Mouse (Mus musculus) erythroblast, embryonic 14.5 days (primary cell): ENCODE data around the gene Nsmf. TPM values are rescaled to one million over a fixed set of nuclear protein-coding genes. Genes with fewer than 3 reads are reported as not detected.

ENCODE experiments used
- H3K27me3 ChIP-seq: 2 replicates; pipeline ENCODE4 v1.6.1; 2012; ENCODE audit warnings: inconsistent platforms; ENCODE audit not compliant: control insufficient read depth
- H3K36me3 ChIP-seq: 2 replicates; pipeline ENCODE4 v1.6.1; 2012; ENCODE audit warnings: mild to moderate bottlenecking, inconsistent platforms; ENCODE audit not compliant: control insufficient read depth
- H3K4me1 ChIP-seq: 2 replicates; pipeline ENCODE4 v1.6.1; 2012; ENCODE audit warnings: inconsistent platforms; ENCODE audit not compliant: control insufficient read depth
- H3K4me3 ChIP-seq: replicated peaks from 2 replicates; pipeline ENCODE3; 2012; ENCODE audit warnings: moderate library complexity, mild to moderate bottlenecking, inconsistent platforms
- H3K9me3 ChIP-seq: 2 replicates; pipeline ENCODE4 v1.6.1; 2012; ENCODE audit warnings: low read length, inconsistent platforms, mixed read lengths; ENCODE audit not compliant: control insufficient read depth
- GATA1 ChIP-seq: IDR thresholded peaks from 2 replicates; pipeline ENCODE4 v1.6.1; 2012; ENCODE audit warnings: low read length, inconsistent platforms, mixed read lengths
- TAL1 ChIP-seq: IDR thresholded peaks from 3 replicates; pipeline ENCODE4 v1.6.1; 2012; ENCODE audit warnings: low read length, inconsistent platforms, mixed read lengths
- polyA plus RNA-seq: library from polyadenylated mRNA; stranded (reverse); fragments of >175 nt; gene quantifications from 2 replicates; pipeline ENCODE4 v1.2.3, GENCODE M21; 2012

Gene Nsmf
- polyA plus RNA-seq, 1 experiment: 0.67 TPM

DNA sequence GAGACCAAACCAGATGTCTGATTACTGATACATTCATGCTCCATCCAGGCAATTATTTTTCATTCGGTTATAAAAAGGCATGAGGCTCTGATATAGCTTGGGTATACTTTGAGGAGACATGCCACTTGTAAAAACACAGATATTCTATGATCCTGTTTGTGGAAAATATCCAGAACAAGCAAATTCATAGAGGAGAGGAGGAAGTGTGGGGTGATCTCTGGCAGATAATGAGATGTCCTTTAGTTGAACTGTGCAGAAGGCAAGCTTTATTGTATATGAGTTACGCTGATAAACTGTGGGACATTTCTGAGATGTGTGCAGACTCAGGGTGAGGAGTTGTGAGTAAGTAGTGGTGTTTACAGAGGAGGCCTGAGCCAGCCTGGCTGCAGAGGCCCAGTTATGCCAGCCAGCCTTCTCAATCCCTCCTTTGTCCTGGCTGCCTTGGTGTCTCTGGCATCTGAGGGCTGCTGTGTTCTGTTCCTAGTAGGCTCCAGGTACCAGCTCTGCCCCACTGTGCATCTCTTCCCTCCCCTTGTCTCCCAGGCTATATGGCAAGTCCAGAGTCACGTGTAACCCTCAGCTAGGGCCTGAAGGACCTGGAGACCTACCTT lies 44.0 kb downstream of the Nsmf start:
- no peaks in the 10 kb centered on the region for H3K36me3 ChIP-seq
- no peak overlapping the region for H3K4me3 ChIP-seq
- no peaks in the 10 kb centered on the region for H3K9me3 ChIP-seq
- H3K4me1 ChIP-seq: peaks cover 24% of the 10 kb centered on the region
- no peak for TF ChIP-seq GATA1
- peaks cover 12% of the 10 kb centered on the region for H3K27me3 ChIP-seq

GRCm38 (mm10) chr2:25098956-25099355 lies 44.8 kb downstream of the Nsmf start:
- Histone ChIP-seq H3K4me3 (no peak overlapping the region), H3K36me3 (no peaks in the 10 kb centered on the region), H3K27me3 (peaks cover 8% of the 10 kb centered on the region; the same call in 1 of the 2 replicates), H3K9me3 (no peaks in the 10 kb centered on the region), H3K4me1 (peaks cover 24% of the 10 kb centered on the region)
- no peak for TF ChIP-seq GATA1

- TF ChIP-seq TAL1 (no peak), GATA1 (no peak)
- Histone ChIP-seq H3K4me3 (no peak overlapping the region), H3K36me3 (no peaks in the 10 kb centered on the region)
Observed at GRCm38 (mm10) chr2:25099703-25100102, 45.5 kb downstream of the Nsmf start.

DNA sequence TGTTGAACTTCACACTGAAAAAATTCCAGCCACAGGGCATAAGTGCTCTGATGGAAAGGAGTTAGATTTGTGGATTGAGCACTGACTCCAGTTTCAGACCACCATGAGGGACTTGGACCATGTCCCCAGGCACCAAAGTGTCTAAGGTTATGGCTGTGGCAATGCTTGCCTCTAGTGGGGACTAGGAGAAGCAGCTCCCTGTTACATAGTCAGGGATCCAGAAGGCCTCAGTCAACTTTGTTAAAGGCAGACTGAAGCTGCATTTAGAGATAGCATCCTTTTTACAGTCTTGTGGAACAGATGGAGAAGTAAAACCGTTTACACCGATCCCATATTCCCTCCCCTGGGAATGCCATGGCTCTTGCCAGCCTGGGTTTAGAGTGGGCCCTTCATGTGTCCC lies 50.0 kb downstream of the Nsmf start:
- Histone ChIP-seq H3K9me3 (no peaks in the 10 kb centered on the region), H3K4me3 (no peak overlapping the region), H3K4me1 (peaks cover 22% of the 10 kb centered on the region), H3K27me3 (no peaks in the 10 kb centered on the region), H3K36me3 (no peaks in the 10 kb centered on the region)
- no peak for TF ChIP-seq GATA1

More at GRCm38 (mm10) chr2:25099703-25100102, 45.5 kb downstream of the Nsmf start:
- Histone ChIP-seq H3K9me3 (no peaks in the 10 kb centered on the region), H3K27me3 (peaks cover 2% of the 10 kb centered on the region; the same call in 1 of the 2 replicates), H3K4me1 (peaks cover 21% of the 10 kb centered on the region)

DNA sequence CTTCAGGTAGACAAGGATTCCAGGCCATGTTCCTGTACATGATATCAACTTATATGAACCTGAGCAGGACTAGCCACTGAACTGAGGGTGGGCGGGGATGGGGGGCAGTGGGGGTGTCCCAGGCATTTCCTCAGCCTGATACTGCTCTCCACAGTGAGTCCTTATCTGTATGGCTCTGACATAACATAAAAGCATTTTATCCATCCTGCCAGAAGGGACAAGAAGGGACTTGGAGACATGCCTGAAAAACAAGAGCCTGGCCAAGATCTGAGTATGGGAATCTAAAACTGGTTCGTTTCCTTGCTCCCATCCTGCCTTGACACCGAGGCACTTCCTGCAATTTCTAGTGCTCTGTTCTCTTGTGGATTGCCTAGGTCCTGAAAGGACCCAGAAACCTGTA lies 51.9 kb downstream of the Nsmf start:
- no peaks in the 10 kb centered on the region for H3K9me3 ChIP-seq
- peaks cover 39% of the 10 kb centered on the region for H3K4me1 ChIP-seq
- H3K27me3 ChIP-seq: no peaks in the 10 kb centered on the region
- H3K4me3 ChIP-seq: no peak overlapping the region
- TF ChIP-seq TAL1 (no peak), GATA1 (no peak)
- H3K36me3 ChIP-seq: no peaks in the 10 kb centered on the region

DNA sequence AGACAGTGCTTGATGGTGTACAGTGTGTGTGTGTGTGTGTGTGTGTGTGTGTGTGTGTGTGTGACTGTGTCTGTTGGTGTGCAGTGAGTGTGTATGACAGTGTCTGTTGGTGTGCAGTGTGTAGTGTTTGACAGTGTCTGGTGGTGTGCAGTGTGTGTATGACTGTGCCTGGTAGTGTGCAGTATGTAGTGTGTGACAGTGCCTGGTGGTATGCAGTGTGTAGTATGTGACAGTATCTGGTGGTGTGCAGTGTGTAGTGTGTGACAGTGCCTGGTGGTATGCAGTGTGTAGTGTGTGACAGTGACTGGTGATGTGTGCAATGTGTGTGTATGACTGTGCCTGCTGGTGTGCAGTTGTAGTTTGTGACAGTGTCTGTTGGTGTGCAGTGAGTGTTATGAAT lies 55.3 kb downstream of the Nsmf start:
- Histone ChIP-seq H3K4me1 (peaks cover 59% of the 10 kb centered on the region), H3K4me3 (no peak overlapping the region), H3K9me3 (no peaks in the 10 kb centered on the region), H3K36me3 (no peaks in the 10 kb centered on the region), H3K27me3 (no peaks in the 10 kb centered on the region)
- TF ChIP-seq GATA1: no peak
- TF ChIP-seq TAL1: no peak

DNA sequence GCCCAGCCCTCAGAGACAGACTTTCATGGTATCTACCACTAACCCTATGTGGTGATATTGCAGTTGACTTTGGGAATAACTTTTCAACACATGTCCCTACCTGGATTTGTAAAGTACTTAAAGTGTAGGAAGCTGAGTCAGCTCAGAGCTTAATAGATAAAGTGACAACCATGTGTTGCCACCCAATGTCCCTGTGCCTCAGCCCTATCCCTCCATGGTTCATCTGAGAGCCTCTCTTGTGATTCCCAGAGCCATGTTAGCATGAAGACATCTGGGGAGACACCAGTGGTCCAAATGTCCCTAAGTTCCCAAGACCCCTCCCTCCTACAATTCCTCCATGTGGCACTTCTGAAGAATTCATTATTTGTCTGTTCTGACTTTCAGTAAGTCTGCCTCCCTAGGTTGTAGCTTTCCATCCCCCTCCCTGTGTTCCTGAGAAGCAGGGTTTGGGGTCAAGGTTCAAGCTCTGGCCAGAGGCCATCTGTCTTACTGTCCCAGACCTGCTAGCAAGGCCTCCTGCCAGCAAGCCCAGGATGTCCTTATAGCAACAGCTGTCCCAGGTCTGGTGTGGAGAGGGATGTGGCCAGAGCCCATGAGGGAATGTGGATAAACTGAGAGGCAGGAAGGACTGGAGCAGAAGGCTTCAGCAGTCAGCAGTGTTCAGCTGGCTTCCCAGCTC lies 56.5 kb downstream of the Nsmf start:
- TF ChIP-seq TAL1 (no peak), GATA1 (no peak)
- H3K27me3 ChIP-seq: no peaks in the 10 kb centered on the region
- H3K9me3 ChIP-seq: no peaks in the 10 kb centered on the region
- H3K4me1 ChIP-seq: peaks cover 63% of the 10 kb centered on the region
- no peak overlapping the region for H3K4me3 ChIP-seq
- no peaks in the 10 kb centered on the region for H3K36me3 ChIP-seq

- no peaks in the 10 kb centered on the region for H3K9me3 ChIP-seq
- no peaks in the 10 kb centered on the region for H3K36me3 ChIP-seq
- H3K4me3 ChIP-seq: no peak overlapping the region
- TF ChIP-seq TAL1: no peak
- peaks cover 65% of the 10 kb centered on the region for H3K4me1 ChIP-seq
- no peaks in the 10 kb centered on the region for H3K27me3 ChIP-seq
Observed at GRCm38 (mm10) chr2:25111184-25111791, 57.1 kb downstream of the Nsmf start.

Other genes starting within 250 kb of the Nsmf start
- gene Ehmt1, start 134.7 kb upstream of the Nsmf start, polyA plus RNA-seq: 0.72 and 0.74 TPM in 2 replicates
- gene Arrdc1, start 119.1 kb upstream of the Nsmf start, polyA plus RNA-seq: 1.7 and 2.5 TPM in 2 replicates
- 0.67 and 1.1 TPM in 2 replicates for gene Zmynd19, start 104.6 kb upstream of the Nsmf start, polyA plus RNA-seq
- 0.78 and 0.86 TPM in 2 replicates for gene Dph7, start 92.0 kb upstream of the Nsmf start, polyA plus RNA-seq
- 5.1 and 5.8 TPM in 2 replicates for gene Mrpl41, start 79.3 kb upstream of the Nsmf start, polyA plus RNA-seq
- gene Pnpla7, start 78.3 kb upstream of the Nsmf start, polyA plus RNA-seq: 0.52 and 0.80 TPM in 2 replicates
- gene Entpd8, start 25.9 kb downstream of the Nsmf start, polyA plus RNA-seq: 0.04 TPM in 1 of 2 replicates, not detected in the other
- gene Noxa1, start 40.8 kb downstream of the Nsmf start, polyA plus RNA-seq: 0.04 TPM in 1 of 2 replicates, not detected in the other
- 0.38 and 0.49 TPM in 2 replicates for gene Nrarp, start 126.4 kb downstream of the Nsmf start, polyA plus RNA-seq
- 0.02 and 0.03 TPM in 2 replicates for gene Tor4a, start 142.5 kb downstream of the Nsmf start, polyA plus RNA-seq
- gene Nelfb, start 157.1 kb downstream of the Nsmf start, polyA plus RNA-seq: 1.8 TPM in 2 replicates
- 0.03 TPM in 1 of 2 replicates, not detected in the other for gene Stpg3, start 160.3 kb downstream of the Nsmf start, polyA plus RNA-seq
- not detected in 2 replicates for gene Fam166a, start 164.4 kb downstream of the Nsmf start, polyA plus RNA-seq
- 134 and 136 TPM in 2 replicates for gene Tubb4b, start 170.3 kb downstream of the Nsmf start, polyA plus RNA-seq
- gene Slc34a3, start 180.0 kb downstream of the Nsmf start, polyA plus RNA-seq: not detected in 2 replicates
- gene Rnf224, start 182.4 kb downstream of the Nsmf start, polyA plus RNA-seq: not detected in 2 replicates
- 0.07 and 0.18 TPM in 2 replicates for gene Rnf208, start 187.9 kb downstream of the Nsmf start, polyA plus RNA-seq
- gene Cysrt1, start 188.1 kb downstream of the Nsmf start, polyA plus RNA-seq: not detected in 2 replicates
- 0.06 and 0.18 TPM in 2 replicates for gene AL732309.1, start 192.5 kb downstream of the Nsmf start, polyA plus RNA-seq
- gene Tmem203, start 201.1 kb downstream of the Nsmf start, polyA plus RNA-seq: 0.99 and 1.6 TPM in 2 replicates
- gene Tprn, start 208.3 kb downstream of the Nsmf start, polyA plus RNA-seq: 0.82 and 1.3 TPM in 2 replicates
- 22.8 and 24.1 TPM in 2 replicates for gene Ssna1, start 218.1 kb downstream of the Nsmf start, polyA plus RNA-seq
- gene Anapc2, start 218.1 kb downstream of the Nsmf start, polyA plus RNA-seq: 2.1 and 2.2 TPM in 2 replicates
- not detected in 2 replicates for gene Tmem210, start 233.8 kb downstream of the Nsmf start, polyA plus RNA-seq
- not detected in 2 replicates for gene Lrrc26, start 235.6 kb downstream of the Nsmf start, polyA plus RNA-seq